Mouse (Mus musculus) forebrain, embryonic 11.5 days (tissue): ENCODE results near the gene Ankrd42. TPM values are rescaled to one million over a fixed set of nuclear protein-coding genes. Genes with fewer than 3 reads are reported as not detected.

Source experiments
- ATAC-seq: fragments of 200-750 bp; cut with Nextera tagmentation; replicated peaks from 2 replicates; pipeline ENCODE4 v1.8.0; 2017; ENCODE audit warnings: moderate TSS enrichment; ENCODE audit not compliant: low FRiP score
- DNase-seq: peaks from one replicate; pipeline ENCODE4 v3.0.0-alpha.2; 2017; ENCODE audit warnings: low spot score
- H3K27ac ChIP-seq: fragments of 300-500 bp; sonication (generic); 2 replicates; pipeline ENCODE4 v1.5.1; 2014; ENCODE audit warnings: low read depth, low read length
- H3K27me3 ChIP-seq: fragments of 300-500 bp; sonication (generic); 2 replicates; pipeline ENCODE4 v1.6.1; 2014; ENCODE audit warnings: mild to moderate bottlenecking, low read length, mixed read lengths; ENCODE audit not compliant: control insufficient read depth, insufficient read depth
- H3K36me3 ChIP-seq: fragments of 300-500 bp; sonication (generic); 2 replicates; pipeline ENCODE4 v1.6.1; 2014; ENCODE audit warnings: mild to moderate bottlenecking, low read length, moderate library complexity, mixed read lengths; ENCODE audit not compliant: control insufficient read depth, insufficient read depth
- H3K4me1 ChIP-seq: fragments of 300-500 bp; sonication (generic); replicated peaks from 2 replicates; pipeline ENCODE4 v1.6.1; 2014; ENCODE audit warnings: low read length, mixed read lengths; ENCODE audit not compliant: control insufficient read depth, insufficient read depth
- H3K4me2 ChIP-seq: fragments of 300-500 bp; sonication (generic); 2 replicates; pipeline ENCODE4 v1.6.1; 2014; ENCODE audit warnings: low read depth, mild to moderate bottlenecking, low read length, moderate library complexity, mixed read lengths; ENCODE audit not compliant: severe bottlenecking
- H3K4me3 ChIP-seq: fragments of 300-500 bp; sonication (generic); 2 replicates; pipeline ENCODE4 v1.5.1; 2014; ENCODE audit warnings: low read depth, low read length
- H3K9ac ChIP-seq: fragments of 300-500 bp; sonication (generic); 2 replicates; pipeline ENCODE4 v1.6.1; 2014; ENCODE audit warnings: low read length
- H3K9me3 ChIP-seq: fragments of 300-500 bp; sonication (generic); 2 replicates; pipeline ENCODE4 v1.6.1; 2016; ENCODE audit warnings: low read length, mixed read lengths; ENCODE audit not compliant: control insufficient read depth
- WGBS: fragments of 180-500 bp; shearing (Covaris S2); extraction: QIAGEN DNeasy Blood & Tissue Kit; methylation state at CpG from one replicate; pipeline ENCODE4 v1.1.7; 2014; 5-methylcytosine and 5-hydroxymethylcytosine counted together
- polyA plus RNA-seq: library from polyadenylated mRNA; unstranded; fragments of >200 nt; fragmentation: Nextera tagmentation; extraction: Ambion mirVana; gene quantifications from 2 replicates; pipeline ENCODE4 v1.2.1, GENCODE M21; 2014

Gene Ankrd42
- polyA plus RNA-seq, 1 experiment from 2014 or later: 9.1 TPM

DNA sequence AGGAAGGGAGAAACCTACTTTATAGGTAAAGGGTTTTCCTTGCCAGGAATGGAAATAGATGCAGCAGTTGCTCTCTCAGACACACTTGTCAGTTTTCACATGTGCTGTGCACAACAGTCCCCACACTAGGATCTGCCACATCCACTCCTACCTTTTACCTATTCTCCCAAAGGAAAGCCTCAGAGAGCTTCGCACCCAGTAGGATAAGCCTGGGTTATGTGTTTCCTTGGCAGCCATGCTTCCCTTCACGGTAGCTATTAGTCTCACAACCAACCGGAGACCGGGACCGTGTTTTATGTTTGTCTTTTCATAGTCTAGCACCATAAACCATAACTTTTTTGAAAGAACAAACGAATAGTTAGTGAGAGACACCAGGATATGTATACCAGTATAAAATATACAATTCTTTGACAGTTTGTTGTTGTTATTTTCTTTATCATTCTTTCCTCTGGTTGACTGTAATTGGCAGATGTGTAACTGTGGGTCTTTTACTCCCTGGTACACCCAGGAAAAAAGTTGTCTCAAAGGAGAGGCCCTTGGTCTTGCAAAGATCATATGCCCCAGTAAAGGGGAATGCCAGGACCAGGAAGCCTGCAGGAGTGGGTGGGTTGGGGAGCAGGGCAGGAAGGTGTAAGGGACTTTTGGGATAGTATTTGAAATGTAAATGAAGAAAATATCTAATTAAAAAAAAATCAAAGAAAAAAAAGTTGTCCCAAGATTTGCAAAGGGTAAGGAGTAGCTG, 86.5 kb downstream of the Ankrd42 start:
- Histone ChIP-seq H3K4me1 (no peaks in the 10 kb centered on the region), H3K9ac (no peak overlapping the region), H3K36me3 (no peaks in the 10 kb centered on the region), H3K27ac (no peak overlapping the region), H3K9me3 (no peaks in the 10 kb centered on the region), H3K4me2 (no peak overlapping the region), H3K4me3 (no peak overlapping the region), H3K27me3 (no peaks in the 10 kb centered on the region)
- DNase-seq: no peak
- ATAC-seq: peak; percentile 46; the same call in 1 of the 2 replicates
- WGBS: 93% methylated on average over 6 of the region's 6 CpGs

DNA sequence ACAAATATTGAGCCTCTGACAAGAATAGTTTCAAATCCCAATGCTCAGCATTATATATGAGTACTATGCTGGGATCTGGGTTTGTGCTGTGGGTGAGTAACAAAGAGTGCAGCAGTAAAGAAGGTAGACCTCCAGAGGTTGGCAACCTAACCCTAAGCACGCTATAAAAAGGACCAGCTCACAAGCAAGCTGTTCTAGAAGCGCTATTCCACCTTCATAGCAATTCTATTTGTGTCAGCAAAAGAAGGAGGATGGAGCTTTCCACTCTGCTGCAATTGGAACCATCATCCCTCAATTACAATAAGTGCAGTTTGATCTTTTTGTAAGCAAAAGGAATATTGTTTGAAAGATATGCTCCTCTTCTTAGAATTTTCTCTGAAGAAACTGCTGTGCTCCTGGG, 90.2 kb downstream of the Ankrd42 start:
- no peak for DNase-seq
- no peaks in the 10 kb centered on the region for H3K36me3 ChIP-seq
- H3K9ac ChIP-seq: no peak overlapping the region
- no peaks in the 10 kb centered on the region for H3K4me1 ChIP-seq
- H3K4me3 ChIP-seq: no peak overlapping the region
- H3K4me2 ChIP-seq: no peak overlapping the region
- H3K27me3 ChIP-seq: no peaks in the 10 kb centered on the region
- H3K27ac ChIP-seq: no peak overlapping the region
- no peaks in the 10 kb centered on the region for H3K9me3 ChIP-seq
- no peak for ATAC-seq
- WGBS: 67% methylated on average over 2 of the region's 2 CpGs

DNA sequence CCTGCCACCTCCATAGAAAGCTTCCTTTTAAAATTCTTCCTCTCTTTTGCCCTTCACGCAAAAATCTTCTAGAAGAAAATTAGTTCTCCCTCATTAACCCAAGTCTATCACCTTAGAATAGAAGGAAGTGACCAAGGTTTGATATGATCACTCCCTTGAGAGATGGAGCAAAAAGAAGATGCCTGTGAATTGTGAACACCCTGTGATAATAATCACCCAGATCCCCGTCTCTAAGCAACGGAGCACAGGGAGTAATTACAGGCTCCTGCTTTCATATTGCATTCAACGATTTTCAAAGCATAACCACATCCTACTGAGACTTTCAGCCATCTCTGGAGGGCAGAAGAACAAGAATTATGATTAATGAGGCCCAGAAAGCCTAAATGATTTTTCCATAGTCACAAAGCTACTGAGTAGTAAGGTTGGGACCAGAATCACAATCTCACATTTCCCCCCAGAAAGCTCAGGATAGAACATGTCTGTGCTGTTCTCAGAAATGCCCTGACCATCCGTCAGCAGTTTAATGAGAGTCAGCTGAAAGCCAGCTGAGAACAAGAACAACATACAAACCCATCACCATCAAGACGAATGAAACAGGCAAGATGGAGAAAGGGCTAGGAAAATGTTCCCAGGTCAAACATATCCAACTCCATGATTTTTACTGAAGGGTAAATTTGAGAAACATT, 104.4 kb downstream of the Ankrd42 start:
- no peak overlapping the region for H3K4me3 ChIP-seq
- H3K36me3 ChIP-seq: no peaks in the 10 kb centered on the region
- H3K27ac ChIP-seq: peak overlapping the region; percentile 2; the same call in 1 of the 2 replicates
- DNase-seq: no peak
- H3K4me1 ChIP-seq: no peaks in the 10 kb centered on the region
- H3K9ac ChIP-seq: no peak overlapping the region
- 0 out of 2 replicates have a peak, but pooled peaks have one; percentile 46 for ATAC-seq
- no peak overlapping the region for H3K4me2 ChIP-seq
- H3K27me3 ChIP-seq: no peaks in the 10 kb centered on the region
- WGBS: 65% methylated on average over 6 of the region's 6 CpGs
- no peaks in the 10 kb centered on the region for H3K9me3 ChIP-seq

Other genes with a start within 250 kb of the Ankrd42 start
- 63.2 and 78.9 TPM in 2 replicates for gene Ccdc90b, start 76.0 kb downstream of the Ankrd42 start, polyA plus RNA-seq
- 24.3 and 26.0 TPM in 2 replicates for gene Pcf11, start 32.8 kb upstream of the Ankrd42 start, polyA plus RNA-seq
- 18.2 and 19.1 TPM in 2 replicates for gene Rab30, start 104.5 kb upstream of the Ankrd42 start, polyA plus RNA-seq
- gene Ddias, start 237.1 kb upstream of the Ankrd42 start, polyA plus RNA-seq: 26.1 and 27.4 TPM in 2 replicates
- gene Prcp, start 237.3 kb upstream of the Ankrd42 start, polyA plus RNA-seq: 18.9 and 20.3 TPM in 2 replicates